Mouse (Mus musculus) midbrain, embryonic 14.5 days (tissue): Measurements from ENCODE around the gene Nup155. TPM values are rescaled to one million over a fixed set of nuclear protein-coding genes. Genes with fewer than 3 reads are reported as not detected.
"Not testable (repeated sequence)": the region's sequence is repeated elsewhere in the genome, so short reads cannot be mapped to it uniquely, and the experiment has no call there.

ENCODE experiments used
- ATAC-seq: fragments of 200-750 bp; cut with Nextera tagmentation; 2 replicates; pipeline ENCODE4 v1.8.0; 2017; ENCODE audit warnings: moderate number of reproducible peaks, moderate library complexity; ENCODE audit not compliant: low FRiP score, low TSS enrichment
- DNase-seq: peaks from one replicate; pipeline ENCODE4 v3.0.0-alpha.2; 2015
- H3K27ac ChIP-seq: fragments of 300-500 bp; sonication (generic); replicated peaks from 2 replicates; pipeline ENCODE4 v1.5.1; 2014; ENCODE audit warnings: mild to moderate bottlenecking, low read depth, low read length, moderate library complexity
- H3K27me3 ChIP-seq: fragments of 300-500 bp; sonication (generic); 2 replicates; pipeline ENCODE4 v1.6.1; 2014; ENCODE audit warnings: low read length, control low read depth, mixed read lengths; ENCODE audit not compliant: control insufficient read depth, insufficient read depth
- H3K36me3 ChIP-seq: fragments of 300-500 bp; sonication (generic); 2 replicates; pipeline ENCODE4 v1.6.1; 2014; ENCODE audit warnings: low read length, control low read depth; ENCODE audit not compliant: control insufficient read depth, insufficient read depth
- H3K4me1 ChIP-seq: fragments of 300-500 bp; sonication (generic); 2 replicates; pipeline ENCODE4 v1.6.1; 2014; ENCODE audit warnings: mild to moderate bottlenecking, antibody characterized with exemption, low read length, control low read depth; ENCODE audit not compliant: control insufficient read depth, insufficient read depth
- H3K4me2 ChIP-seq: fragments of 300-500 bp; sonication (generic); 2 replicates; pipeline ENCODE4 v1.6.1; 2014; ENCODE audit warnings: mild to moderate bottlenecking, low read length, moderate library complexity
- H3K4me3 ChIP-seq: fragments of 300-500 bp; sonication (generic); replicated peaks from 2 replicates; pipeline ENCODE4 v1.5.1; 2014; ENCODE audit warnings: low read depth, low read length
- H3K9ac ChIP-seq: fragments of 300-500 bp; sonication (generic); replicated peaks from 2 replicates; pipeline ENCODE4 v1.6.1; 2014; ENCODE audit warnings: mild to moderate bottlenecking, low read length, moderate library complexity
- H3K9me3 ChIP-seq: fragments of 300-500 bp; sonication (generic); 2 replicates; pipeline ENCODE4 v1.6.1; 2016; ENCODE audit warnings: low read length, control low read depth, mixed read lengths; ENCODE audit not compliant: control insufficient read depth
- WGBS: fragments of 180-500 bp; shearing (Covaris S2); extraction: QIAGEN DNeasy Blood & Tissue Kit; methylation state at CpG from one replicate; pipeline ENCODE4 v1.1.7; 2014; 5-methylcytosine and 5-hydroxymethylcytosine counted together
- polyA plus RNA-seq: library from polyadenylated mRNA; unstranded; fragments of >200 nt; fragmentation: Nextera tagmentation; extraction: Ambion mirVana; gene quantifications from 2 replicates; pipeline ENCODE4 v1.2.1, GENCODE M21; 2014

Gene Nup155
- polyA plus RNA-seq, 1 experiment from 2014 or later, result 14.5 TPM

- H3K27me3 ChIP-seq, result no peaks in the 10 kb centered on the region
- DNase-seq, result peak; percentile 98
- no peaks in the 10 kb centered on the region for H3K9me3 ChIP-seq
- ATAC-seq, result peak; percentile 96
- peak within 1 kb of the TSS; percentile 64 for H3K4me2 ChIP-seq
- peaks cover 5% of the 10 kb centered on the region; the same call in 1 of the 2 replicates for H3K4me1 ChIP-seq
- H3K27ac ChIP-seq, result peak within 1 kb of the TSS; percentile 45; the same call in 1 of the 2 replicates
- 2% methylated on average over 56 of the region's 56 CpGs for WGBS
- H3K4me3 ChIP-seq, result peak within 1 kb of the TSS; percentile 80
- H3K36me3 ChIP-seq, result peaks cover 14% of the 10 kb centered on the region
- H3K9ac ChIP-seq, result peak within 1 kb of the TSS; percentile 72
These were observed 10.0 kb upstream of the Nup155 start, which contains the start of gene Wdr70 for GRCm38 (mm10) chr15:8098774-8099749. Gene Wdr70 (minus strand): TSS chr15:8099209.

- not testable (repeated sequence) for H3K9me3 ChIP-seq, H3K4me2 ChIP-seq, H3K27me3 ChIP-seq, H3K36me3 ChIP-seq, H3K27ac ChIP-seq, DNase-seq, H3K4me1 ChIP-seq, ATAC-seq, H3K4me3 ChIP-seq, H3K9ac ChIP-seq
- WGBS, result 87% methylated on average over 13 of the region's 15 CpGs
These were observed 7.0 kb upstream of the Nup155 start for GRCm38 (mm10) chr15:8101975-8102542.

- H3K27me3 ChIP-seq, result no peaks in the 10 kb centered on the region
- H3K36me3 ChIP-seq, result peaks cover 19% of the 10 kb centered on the region
- DNase-seq, result no peak
- 59% methylated on average over 19 of the region's 19 CpGs for WGBS
- peak overlapping the region; percentile 89 for H3K4me3 ChIP-seq
- H3K9me3 ChIP-seq, result no peaks in the 10 kb centered on the region
- peaks cover 21% of the 10 kb centered on the region for H3K4me1 ChIP-seq
- ATAC-seq, result peak; percentile 32; the same call in 1 of the 2 replicates
- H3K9ac ChIP-seq, result peak overlapping the region; percentile 72; the same call in 1 of the 2 replicates
- H3K27ac ChIP-seq, result peak overlapping the region; percentile 81
- H3K4me2 ChIP-seq, result peak overlapping the region; percentile 56
These were observed 610 bp upstream of the Nup155 start for GRCm38 (mm10) chr15:8108360-8108965.

- peak overlapping the region; percentile 73 for H3K4me2 ChIP-seq
- H3K9ac ChIP-seq, result peak overlapping the region; percentile 72
- WGBS, result 5% methylated on average over 8 of the region's 8 CpGs
- peaks cover 26% of the 10 kb centered on the region for H3K36me3 ChIP-seq
- peaks cover 21% of the 10 kb centered on the region for H3K4me1 ChIP-seq
- H3K4me3 ChIP-seq, result peak overlapping the region; percentile 89
- ATAC-seq (no peak), DNase-seq (no peak)
- no peaks in the 10 kb centered on the region for H3K9me3 ChIP-seq
- no peak overlapping the region for H3K27ac ChIP-seq
- H3K27me3 ChIP-seq, result no peaks in the 10 kb centered on the region
These were observed 709 bp downstream of the Nup155 start for GRCm38 (mm10) chr15:8109782-8110181.

GRCm38 (mm10) chr15:8129281-8129680, 20.2 kb downstream of the Nup155 start:
- WGBS, result 75% methylated on average over 1 of the region's 1 CpGs
- H3K36me3 ChIP-seq, result peaks cover 74% of the 10 kb centered on the region
- no peak for ATAC-seq

GRCm38 (mm10) chr15:8131268-8131667, 22.2 kb downstream of the Nup155 start:
- 96% methylated on average over 3 of the region's 3 CpGs for WGBS
- H3K27me3 ChIP-seq, result no peaks in the 10 kb centered on the region
- no peak overlapping the region for H3K9ac ChIP-seq
- DNase-seq, result no peak
- H3K36me3 ChIP-seq, result peaks cover 87% of the 10 kb centered on the region
- no peak for ATAC-seq
- H3K9me3 ChIP-seq, result no peaks in the 10 kb centered on the region
- H3K4me2 ChIP-seq, result no peak overlapping the region
- H3K4me3 ChIP-seq, result no peak overlapping the region
- no peak overlapping the region for H3K27ac ChIP-seq
- H3K4me1 ChIP-seq, result no peaks in the 10 kb centered on the region

More at GRCm38 (mm10) chr15:8129281-8129680, 20.2 kb downstream of the Nup155 start:
- Histone ChIP-seq H3K27me3 (no peaks in the 10 kb centered on the region), H3K9me3 (no peaks in the 10 kb centered on the region), H3K4me2 (no peak overlapping the region), H3K27ac (no peak overlapping the region), H3K4me1 (no peaks in the 10 kb centered on the region), H3K4me3 (no peak overlapping the region), H3K9ac (no peak overlapping the region)
- no peak for DNase-seq

- Histone ChIP-seq H3K9ac (no peak overlapping the region), H3K4me3 (no peak overlapping the region), H3K4me2 (no peak overlapping the region), H3K27me3 (no peaks in the 10 kb centered on the region), H3K9me3 (no peaks in the 10 kb centered on the region), H3K4me1 (no peaks in the 10 kb centered on the region), H3K36me3 (peaks cover 87% of the 10 kb centered on the region), H3K27ac (no peak overlapping the region)
- DNase-seq (no peak), ATAC-seq (no peak)
These were observed 22.7 kb downstream of the Nup155 start for GRCm38 (mm10) chr15:8131761-8132160.

- Histone ChIP-seq H3K4me2 (no peak overlapping the region), H3K27me3 (no peaks in the 10 kb centered on the region), H3K4me3 (no peak overlapping the region), H3K27ac (no peak overlapping the region), H3K36me3 (peaks cover 85% of the 10 kb centered on the region), H3K9ac (no peak overlapping the region), H3K4me1 (no peaks in the 10 kb centered on the region), H3K9me3 (no peaks in the 10 kb centered on the region)
- DNase-seq, result no peak
- no peak for ATAC-seq
- 94% methylated on average over 5 of the region's 5 CpGs for WGBS
These were observed 26.5 kb downstream of the Nup155 start for GRCm38 (mm10) chr15:8135606-8136005.
